Mouse (Mus musculus): ENCODE measurements around the gene Fbxl16.

Fbxl16 gene

GRCm38 (mm10) chr17:25808789-25809605, at the start of gene Fbxl16:
TSS of gene Fbxl16 (plus strand) at chr17:25809085.
- DNase-seq, result peak; percentile 64

GRCm38 (mm10) chr17:25760148-25760547, 48.7 kb upstream of the Fbxl16 start:
- DNase-seq, result no peak

- no peak for DNase-seq
Observed at GRCm38 (mm10) chr17:25761561-25761970, 47.3 kb upstream of the Fbxl16 start.

GRCm38 (mm10) chr17:25762591-25762990, 46.3 kb upstream of the Fbxl16 start:
- DNase-seq, result no peak

- DNase-seq, result no peak
Observed at GRCm38 (mm10) chr17:25765886-25766285, 43.0 kb upstream of the Fbxl16 start.

GRCm38 (mm10) chr17:25769331-25769730, 39.6 kb upstream of the Fbxl16 start:
- DNase-seq, result no peak

- peak; percentile 98 for DNase-seq
Observed at GRCm38 (mm10) chr17:25773549-25774120, 35.2 kb upstream of the Fbxl16 start, which contains the start of gene Narfl. TSS of gene Narfl (plus strand) at chr17:25773776.

- DNase-seq, result peak; percentile 70
Observed at GRCm38 (mm10) chr17:25775318-25776062, 33.4 kb upstream of the Fbxl16 start.

- DNase-seq, result no peak
Observed at GRCm38 (mm10) chr17:25777948-25778347, 30.9 kb upstream of the Fbxl16 start.

GRCm38 (mm10) chr17:25781339-25781738, 27.5 kb upstream of the Fbxl16 start:
- no peak for DNase-seq

GRCm38 (mm10) chr17:25783086-25783485, 25.8 kb upstream of the Fbxl16 start:
- DNase-seq, result peak; percentile 51

- DNase-seq, result no peak
Observed at GRCm38 (mm10) chr17:25783861-25784574, 24.9 kb upstream of the Fbxl16 start.

GRCm38 (mm10) chr17:25785281-25785745, 23.6 kb upstream of the Fbxl16 start, which contains the start of gene Haghl:
TSS of gene Haghl (minus strand) at chr17:25785673.
- DNase-seq, result peak; percentile 98

GRCm38 (mm10) chr17:25786280-25786679, 22.6 kb upstream of the Fbxl16 start, which contains the start of gene Ccdc78:
TSS of gene Ccdc78 (plus strand) at chr17:25786580.
- DNase-seq, result no peak

- DNase-seq, result no peak
Observed at GRCm38 (mm10) chr17:25786781-25787504, 21.9 kb upstream of the Fbxl16 start.

GRCm38 (mm10) chr17:25791320-25791842, 17.5 kb upstream of the Fbxl16 start:
- no peak for DNase-seq

GRCm38 (mm10) chr17:25791843-25792527, 16.9 kb upstream of the Fbxl16 start:
- peak; percentile 81 for DNase-seq

- DNase-seq, result peak; percentile 82
Observed at GRCm38 (mm10) chr17:25792615-25793014, 16.3 kb upstream of the Fbxl16 start, which contains the start of gene Fam173a. TSS of gene Fam173a (minus strand) at chr17:25792901.

- DNase-seq, result no peak
Observed at GRCm38 (mm10) chr17:25794197-25794596, 14.7 kb upstream of the Fbxl16 start.

GRCm38 (mm10) chr17:25794998-25795397, 13.9 kb upstream of the Fbxl16 start:
- no peak for DNase-seq

GRCm38 (mm10) chr17:25795609-25796092, 13.2 kb upstream of the Fbxl16 start, which contains the start of gene AC134908.4:
TSS of gene AC134908.4 (minus strand) at chr17:25795659.
- peak; percentile 79 for DNase-seq

Measured in kidney, adult 9 months (tissue).